Mouse (Mus musculus) erythroblast, adult 5-6 weeks (primary cell): ENCODE data around the gene Dynll1. TPM values are rescaled to one million over a fixed set of nuclear protein-coding genes. Genes with fewer than 3 reads are reported as not detected.
"Not testable (repeated sequence)": the region's sequence is repeated elsewhere in the genome, so short reads cannot be mapped to it uniquely, and the experiment has no call there.

Source experiments
- ATAC-seq: replicated peaks from 2 replicates; pipeline ENCODE4 v1.8.0; 2016; ENCODE audit warnings: moderate number of reproducible peaks, mild to moderate bottlenecking, moderate TSS enrichment, inconsistent platforms; ENCODE audit not compliant: poor library complexity, low FRiP score, severe bottlenecking
- total RNA-seq, 2 experiments: library from RNA; stranded (forward) in 1 of 2; stranded (reverse) in 1 of 2; fragments of 150-400 nt in 1 of 2; fragments of 200-764, 138-1000 nt in 1 of 2; gene quantifications; 2 replicates each; pipeline versions ENCODE4 v1.2.3 to v1.2.4; 2015 to 2017; ENCODE audit warnings: low replicate concordance in 2 of 2

Dynll1 gene
- total RNA-seq, 2 experiments from 2014 or later: 61.4 to 181 TPM

DNA sequence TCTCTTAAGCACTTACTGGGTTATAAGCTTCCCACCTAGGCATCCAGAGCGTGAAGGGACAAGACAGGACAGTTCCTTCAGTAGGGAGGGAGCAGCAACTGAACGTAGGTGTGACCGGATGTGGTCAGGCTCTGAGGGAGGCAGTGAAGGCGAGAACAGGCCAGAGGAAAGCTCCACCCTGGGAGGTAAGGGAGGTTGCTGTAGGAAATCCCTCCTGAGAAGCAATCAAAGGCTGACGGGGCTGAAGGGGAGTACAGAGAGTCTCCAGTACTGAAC lies 12.8 kb upstream of the Dynll1 start:
- ATAC-seq: peak; percentile 16

DNA sequence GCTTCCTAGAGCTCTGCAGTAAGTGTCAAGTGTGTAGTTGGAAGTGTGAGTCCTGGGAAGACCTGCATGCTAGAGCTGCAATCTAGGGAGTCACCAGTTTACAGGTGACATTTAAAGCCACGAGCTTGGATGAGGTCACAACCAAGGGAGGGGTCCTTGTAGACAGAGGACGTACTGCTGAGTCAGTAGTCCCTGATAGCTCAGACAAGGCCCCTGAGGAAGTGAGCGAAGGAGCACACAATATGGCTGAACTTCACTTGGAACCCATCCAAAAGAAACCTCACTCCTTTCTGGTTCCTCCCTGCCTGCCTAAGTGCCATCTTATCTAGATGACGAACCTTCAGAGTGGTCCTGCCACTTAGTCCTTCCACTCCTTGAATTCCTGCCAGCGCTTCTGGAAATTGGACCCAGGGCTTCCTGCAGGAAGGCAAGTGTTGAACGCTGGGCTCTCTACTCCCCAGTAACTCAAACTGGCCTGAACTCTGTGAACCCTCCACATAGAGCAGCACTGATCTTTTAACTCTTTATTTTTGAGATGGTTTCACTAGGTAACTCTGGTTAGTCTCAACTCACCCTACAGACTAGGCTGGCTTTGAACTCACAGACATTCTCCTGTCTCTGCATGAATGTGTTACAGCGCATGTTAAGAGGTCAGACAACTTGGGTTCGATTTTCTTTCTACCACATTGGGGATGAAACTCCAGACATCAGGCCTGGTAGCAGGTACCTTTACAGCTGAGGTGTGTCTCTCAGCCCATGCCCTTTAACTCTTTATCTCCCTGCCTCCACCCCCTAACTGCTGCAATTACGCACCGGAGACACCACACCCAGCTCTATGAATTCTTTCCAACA lies 12.2 kb upstream of the Dynll1 start:
- peak; percentile 81 for ATAC-seq

- ATAC-seq: peak; percentile 59
Measured at GRCm38 (mm10) chr5:115312354-115312753, 11.6 kb upstream of the Dynll1 start.

DNA sequence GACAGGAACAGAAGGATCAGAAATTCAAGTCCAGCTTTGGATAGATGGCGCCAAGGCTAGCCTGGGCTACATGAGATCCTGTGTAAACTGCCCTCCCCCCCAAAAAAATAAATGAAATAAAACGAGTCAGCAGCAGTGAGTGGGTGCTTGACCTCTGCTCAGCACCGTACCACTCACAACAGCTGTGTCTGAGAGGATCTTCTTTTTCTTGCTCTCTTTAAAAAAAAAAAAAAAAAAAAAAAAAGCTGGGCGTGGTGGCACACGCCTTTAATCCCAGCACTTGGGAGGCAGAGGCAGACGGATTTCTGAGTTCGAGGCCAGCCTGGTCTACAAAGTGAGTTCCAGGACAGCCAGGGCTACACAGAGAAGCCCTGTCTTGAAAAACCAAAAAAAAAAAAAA lies 1.4 kb upstream of the Dynll1 start:
- ATAC-seq: not testable (repeated sequence)

- no peak; the same call in 1 of the 2 replicates for ATAC-seq
Measured at GRCm38 (mm10) chr5:115301615-115302014, 816 bp upstream of the Dynll1 start.

DNA sequence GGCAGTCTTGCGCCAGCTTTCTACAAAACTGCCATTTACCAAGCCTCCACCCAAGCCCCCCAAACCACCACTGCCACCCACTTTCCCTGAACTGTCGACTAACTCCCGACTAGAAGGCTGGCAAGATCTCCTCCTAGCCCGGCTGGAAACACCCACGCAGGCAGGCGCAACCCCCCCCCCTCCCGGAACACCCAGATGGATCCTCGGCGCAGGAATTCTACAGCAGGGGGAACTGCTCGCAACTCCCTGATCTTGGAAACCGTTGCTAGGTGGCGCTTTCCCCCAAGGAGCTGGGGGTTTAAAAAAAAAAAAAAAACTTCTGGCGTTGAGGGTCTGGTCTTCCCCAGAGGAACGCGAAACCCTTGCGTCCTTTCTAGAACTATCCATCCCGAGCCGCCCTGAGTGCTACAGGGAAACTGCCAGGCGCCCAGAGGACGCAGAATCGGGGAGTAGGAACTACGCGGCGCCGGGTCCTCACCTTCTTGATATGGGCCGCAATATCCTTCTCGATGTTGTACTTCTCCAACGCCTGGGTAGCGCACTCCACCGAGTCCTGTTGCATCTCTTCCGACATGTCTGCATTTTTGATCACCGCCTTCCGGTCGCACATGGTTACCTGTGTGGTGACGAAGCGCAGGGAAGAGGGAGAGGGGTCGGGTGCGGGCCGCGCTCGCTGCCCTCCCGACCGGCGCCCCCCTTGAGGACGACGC lies 609 bp downstream of the Dynll1 start:
- peak; percentile 25 for ATAC-seq

DNA sequence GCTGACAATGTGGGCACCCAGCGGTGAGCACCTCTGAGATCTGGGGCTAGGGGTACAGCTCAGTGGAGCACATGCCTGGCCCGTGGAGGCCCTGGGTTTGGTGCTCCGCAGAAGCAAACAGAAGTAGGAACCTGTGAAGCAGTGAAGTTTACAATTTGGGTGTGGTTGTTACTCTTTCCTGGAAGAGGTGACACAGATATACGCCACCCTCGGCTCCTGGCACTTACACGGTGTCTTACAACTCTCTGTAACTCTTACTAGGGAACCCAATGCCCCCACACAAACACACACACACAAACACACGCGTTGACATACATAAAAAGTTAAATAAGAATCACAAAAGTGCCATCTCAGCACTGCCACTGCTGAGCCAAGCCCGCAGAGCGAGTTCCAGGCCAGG lies 4.5 kb downstream of the Dynll1 start:
- ATAC-seq: no peak

GRCm38 (mm10) chr5:115294173-115294572 lies 6.6 kb downstream of the Dynll1 start:
- no peak for ATAC-seq

- ATAC-seq: peak; percentile 68
Measured at GRCm38 (mm10) chr5:115284735-115285134, 16.1 kb downstream of the Dynll1 start.

- peak; percentile 15; the same call in 1 of the 2 replicates for ATAC-seq
Measured at GRCm38 (mm10) chr5:115280050-115280687, 20.6 kb downstream of the Dynll1 start.

DNA sequence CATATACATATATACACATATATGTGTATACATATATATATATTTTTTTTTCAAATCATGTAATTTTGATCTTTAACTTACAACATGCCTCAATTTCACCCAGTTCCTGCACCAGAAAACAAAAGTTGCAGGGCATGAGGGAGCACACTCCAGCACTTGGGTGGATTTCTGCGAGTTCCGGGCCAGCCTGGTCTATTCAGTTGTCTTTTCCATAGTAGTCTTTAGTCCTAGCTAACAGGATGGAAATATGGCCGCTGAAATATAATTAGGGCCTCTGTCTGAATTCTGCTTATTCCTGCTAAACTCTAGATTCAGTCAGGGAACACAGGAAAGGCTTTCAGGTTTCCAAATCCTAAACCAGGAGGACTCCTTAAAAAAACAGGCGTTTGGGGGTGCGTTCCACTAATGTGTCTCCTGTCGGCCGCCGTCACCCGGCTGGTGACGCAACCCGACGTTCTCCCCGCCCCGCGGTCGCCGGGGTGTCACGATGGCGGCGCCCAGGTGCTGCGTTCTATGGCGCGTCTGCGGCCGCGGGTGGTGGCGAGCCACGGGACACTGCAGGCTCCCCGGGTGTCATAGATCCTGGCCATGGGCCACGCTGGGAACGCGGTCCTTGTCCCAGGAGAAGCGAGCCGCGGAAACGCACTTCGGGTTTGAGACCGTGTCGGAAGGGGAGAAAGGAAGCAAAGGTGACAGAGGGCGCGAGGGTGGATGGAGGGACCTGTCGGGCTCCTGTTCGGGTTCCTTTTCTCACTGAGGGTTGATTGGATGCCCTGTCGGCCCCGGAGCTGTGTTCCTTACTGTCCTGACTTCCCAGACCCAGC lies 21.4 kb downstream of the Dynll1 start, which contains the start of gene Coq5:
TSS of gene Coq5 (plus strand) at position 441 of the 824 bp plus-strand sequence.
- peak; percentile 95 for ATAC-seq

DNA sequence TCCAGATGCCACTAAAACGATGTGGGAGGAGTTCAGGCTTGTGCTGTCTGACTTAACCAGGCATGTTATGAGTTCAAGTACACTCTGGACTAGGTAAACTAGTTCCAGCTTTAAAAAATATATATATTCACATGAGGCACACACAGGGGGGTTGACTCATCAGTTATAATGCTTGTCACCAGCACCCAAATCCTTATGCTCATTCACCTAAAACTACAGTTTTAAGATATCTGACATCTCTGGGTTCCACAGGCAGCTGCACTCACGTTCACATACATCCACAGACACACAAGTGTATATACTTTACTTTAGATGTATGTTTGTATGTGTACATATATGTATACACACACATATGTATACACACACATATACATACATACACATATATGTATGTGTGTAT lies 22.0 kb downstream of the Dynll1 start:
- no peak for ATAC-seq

- ATAC-seq: no peak
Measured at GRCm38 (mm10) chr5:115278053-115278452, 22.7 kb downstream of the Dynll1 start.

DNA sequence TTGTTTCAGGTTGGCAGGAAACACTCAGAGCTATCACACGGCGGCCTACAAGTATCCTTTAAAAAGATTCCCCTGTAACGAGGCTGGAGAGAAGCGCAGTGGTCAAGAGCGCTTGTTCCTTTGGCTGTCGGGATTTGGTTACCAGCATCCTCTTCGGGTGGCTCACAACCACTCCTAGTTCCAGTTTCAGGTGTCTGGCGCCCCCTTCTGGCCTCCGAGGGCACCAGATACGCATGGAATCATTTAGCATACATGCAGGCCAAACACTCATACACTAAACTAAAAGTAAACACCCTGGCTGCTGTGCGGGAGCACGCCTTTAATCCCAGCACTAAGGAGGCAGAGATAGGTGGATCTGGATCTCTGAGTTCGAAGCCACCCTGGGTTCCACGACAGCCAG lies 24.8 kb downstream of the Dynll1 start:
- ATAC-seq: peak; percentile 37; the same call in 1 of the 2 replicates

DNA sequence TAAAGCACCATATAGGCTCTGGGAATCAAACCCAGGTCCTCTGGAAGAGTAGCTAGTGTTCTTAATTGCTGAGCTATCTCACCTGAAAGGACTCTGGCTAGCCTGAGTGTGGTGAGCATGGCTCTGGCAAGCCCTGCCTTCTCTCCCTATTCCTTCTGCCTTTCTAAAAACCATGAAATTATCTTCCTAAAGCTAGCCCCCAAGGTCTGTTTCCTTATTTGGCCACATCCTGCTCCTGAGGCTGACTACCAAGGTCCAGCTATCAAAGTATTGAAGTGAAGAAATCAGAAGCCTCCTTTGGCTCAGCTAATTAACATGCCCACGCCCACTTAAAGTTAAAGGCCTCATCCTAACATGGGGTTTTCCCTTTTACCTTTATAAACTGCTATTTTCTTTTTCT lies 26.0 kb downstream of the Dynll1 start:
- ATAC-seq: no peak

DNA sequence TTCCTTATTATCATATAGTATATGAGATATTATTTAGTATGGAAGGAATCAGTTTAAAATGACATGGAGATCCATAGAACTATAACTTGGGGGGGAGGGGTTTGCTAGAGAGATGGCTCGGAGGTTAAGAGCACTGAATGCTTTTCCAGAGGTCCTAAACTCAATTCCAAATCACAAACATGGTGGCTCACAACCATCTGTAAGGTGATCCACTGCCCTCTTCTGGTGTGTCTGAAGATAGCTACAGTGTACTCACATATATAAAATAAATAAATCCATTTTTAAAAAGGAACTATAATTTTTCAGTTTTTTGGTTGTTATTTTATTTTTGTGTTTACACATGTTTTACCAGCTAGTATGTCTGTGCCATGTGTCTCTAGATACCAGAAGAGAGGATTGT lies 26.4 kb downstream of the Dynll1 start:
- no peak for ATAC-seq

DNA sequence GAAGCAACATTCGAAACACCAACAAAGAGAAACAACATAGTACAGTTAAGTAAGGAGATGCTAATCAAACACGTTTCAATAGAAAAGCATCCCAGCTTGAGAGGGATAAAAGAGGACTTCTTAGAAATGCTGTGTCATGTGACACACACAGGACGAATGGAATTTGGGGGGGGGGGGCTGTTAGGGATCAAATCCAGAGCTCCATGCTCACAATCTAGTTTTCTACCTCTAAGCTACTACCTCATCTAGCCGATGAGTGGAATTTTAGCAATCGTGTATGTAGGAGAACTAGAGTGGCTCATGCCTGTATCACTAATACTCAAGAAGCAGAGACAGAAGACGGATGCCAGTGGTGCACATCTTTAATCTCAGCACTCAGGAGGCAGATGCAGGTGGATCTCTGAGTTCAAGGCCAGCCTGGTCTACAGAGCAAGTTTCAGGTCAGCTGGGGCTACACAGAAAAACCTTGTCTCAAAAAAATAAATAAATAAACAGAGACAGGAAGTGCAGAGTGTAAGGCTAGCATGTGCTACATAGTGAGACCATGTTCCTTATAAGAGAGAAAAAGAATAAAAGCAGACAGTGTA lies 27.2 kb downstream of the Dynll1 start:
- no peak for ATAC-seq

- ATAC-seq: peak; percentile 79
Measured at GRCm38 (mm10) chr5:115272812-115273548, 27.8 kb downstream of the Dynll1 start, which contains the start of gene Rnf10. TSS of gene Rnf10 (minus strand) at chr5:115272898.
